Mouse (Mus musculus) monocyte, adult 2 months (primary cell): ENCODE measurements around the gene Slco1a6.
"Not testable (repeated sequence)": the region's sequence is repeated elsewhere in the genome, so short reads cannot be mapped to it uniquely, and the experiment has no call there.

Source experiments
- DNase-seq, 2 experiments: peaks; one replicate each; pipeline ENCODE4 v3.0.0; 2022; ENCODE audit warnings: low spot score in 2 of 2, low read depth in 1 of 2

Gene Slco1a6

GRCm38 (mm10) chr6:142208421-142208820 is at the start of gene Slco1a6:
Slco1a6 (minus strand) TSS chr6:142208521.
- no peak for DNase-seq

- not testable (repeated sequence) for DNase-seq
These were observed 42.5 kb upstream of the Slco1a6 start for GRCm38 (mm10) chr6:142250738-142251307.

GRCm38 (mm10) chr6:142245065-142245464 is 36.7 kb upstream of the Slco1a6 start:
- DNase-seq: no peak

GRCm38 (mm10) chr6:142239468-142239867 is 31.1 kb upstream of the Slco1a6 start:
- DNase-seq: no peak

GRCm38 (mm10) chr6:142220138-142220537 is 11.8 kb upstream of the Slco1a6 start:
- no peak for DNase-seq

GRCm38 (mm10) chr6:142211821-142212220 is 3.5 kb upstream of the Slco1a6 start:
- DNase-seq: no peak

- no peak for DNase-seq
These were observed 1.4 kb upstream of the Slco1a6 start for GRCm38 (mm10) chr6:142209749-142210148.

- DNase-seq: no peak
These were observed 7.8 kb downstream of the Slco1a6 start for GRCm38 (mm10) chr6:142200524-142200923.

GRCm38 (mm10) chr6:142194245-142194644 is 14.1 kb downstream of the Slco1a6 start:
- no peak for DNase-seq

GRCm38 (mm10) chr6:142191962-142192361 is 16.4 kb downstream of the Slco1a6 start:
- DNase-seq: no peak

- no peak for DNase-seq
These were observed 20.9 kb downstream of the Slco1a6 start for GRCm38 (mm10) chr6:142187426-142187825.

- no peak for DNase-seq
These were observed 22.4 kb downstream of the Slco1a6 start for GRCm38 (mm10) chr6:142185868-142186415.

GRCm38 (mm10) chr6:142163406-142163805 is 44.9 kb downstream of the Slco1a6 start:
- DNase-seq: no peak

- no peak for DNase-seq
These were observed 47.1 kb downstream of the Slco1a6 start for GRCm38 (mm10) chr6:142161171-142161570.

GRCm38 (mm10) chr6:142154081-142154480 is 54.2 kb downstream of the Slco1a6 start:
- peak; percentile 5 to 22 for DNase-seq

GRCm38 (mm10) chr6:142148371-142148770 is 60.0 kb downstream of the Slco1a6 start:
- DNase-seq: no peak

- DNase-seq: no peak
These were observed 96.5 kb downstream of the Slco1a6 start for GRCm38 (mm10) chr6:142111667-142112305.

GRCm38 (mm10) chr6:142091126-142091525 is 117.2 kb downstream of the Slco1a6 start:
- no peak for DNase-seq

GRCm38 (mm10) chr6:142058281-142058680 is 150.0 kb downstream of the Slco1a6 start:
- not testable (repeated sequence) for DNase-seq

GRCm38 (mm10) chr6:142047689-142048088 is 160.6 kb downstream of the Slco1a6 start:
- DNase-seq: no peak

- no peak for DNase-seq
These were observed 162.6 kb downstream of the Slco1a6 start for GRCm38 (mm10) chr6:142045746-142046145.

- DNase-seq: no peak
These were observed 166.4 kb downstream of the Slco1a6 start for GRCm38 (mm10) chr6:142041896-142042295.
